Mouse (Mus musculus) heart, embryonic 12.5 days (tissue): ENCODE results near the gene Cuedc2. TPM values are rescaled to one million over a fixed set of nuclear protein-coding genes. Genes with fewer than 3 reads are reported as not detected.
A peak's percentile ranks its signal among the peaks of the same experiment; 100 is the strongest.

Experiments used
- ATAC-seq: fragments of 200-750 bp; cut with Nextera tagmentation; 2 replicates; pipeline ENCODE4 v1.8.0; 2017; ENCODE audit warnings: moderate TSS enrichment, moderate library complexity; ENCODE audit not compliant: insufficient number of reproducible peaks, low FRiP score
- H3K27ac ChIP-seq: fragments of 300-500 bp; sonication (generic); 2 replicates; pipeline ENCODE4 v1.5.1; 2016; ENCODE audit warnings: mild to moderate bottlenecking, moderate library complexity; ENCODE audit not compliant: poor library complexity, severe bottlenecking
- H3K27me3 ChIP-seq: fragments of 300-500 bp; sonication (generic); replicated peaks from 2 replicates; pipeline ENCODE4 v1.6.1; 2016; ENCODE audit warnings: mild to moderate bottlenecking, moderate library complexity
- H3K36me3 ChIP-seq: fragments of 300-500 bp; sonication (generic); 2 replicates; pipeline ENCODE4 v1.6.1; 2016; ENCODE audit warnings: mild to moderate bottlenecking, moderate library complexity
- H3K4me1 ChIP-seq: fragments of 300-500 bp; sonication (generic); replicated peaks from 2 replicates; pipeline ENCODE4 v1.6.1; 2016; ENCODE audit warnings: mild to moderate bottlenecking
- H3K4me2 ChIP-seq: fragments of 300-500 bp; sonication (generic); 2 replicates; pipeline ENCODE4 v1.6.1; 2016; ENCODE audit warnings: mild to moderate bottlenecking, moderate library complexity
- H3K4me3 ChIP-seq: fragments of 300-500 bp; sonication (generic); 2 replicates; pipeline ENCODE4 v1.5.1; 2016; ENCODE audit warnings: mild to moderate bottlenecking
- H3K9ac ChIP-seq: fragments of 300-500 bp; sonication (generic); 2 replicates; pipeline ENCODE4 v1.6.1; 2016; ENCODE audit warnings: mild to moderate bottlenecking, moderate library complexity
- H3K9me3 ChIP-seq: fragments of 300-500 bp; sonication (generic); replicated peaks from 2 replicates; pipeline ENCODE4 v1.6.1; 2016; ENCODE audit warnings: mild to moderate bottlenecking, moderate library complexity
- WGBS: fragments of 180-500 bp; shearing (Covaris S2); methylation state at CpG from one replicate; pipeline ENCODE4 v1.1.7; 2016; 5-methylcytosine and 5-hydroxymethylcytosine counted together
- polyA plus RNA-seq: library from polyadenylated mRNA; unstranded; fragments of >200 nt; fragmentation: Nextera tagmentation; extraction: Ambion mirVana; gene quantifications from 2 replicates; pipeline ENCODE4 v1.2.1, GENCODE M21; 2016

Cuedc2 gene
- polyA plus RNA-seq, 1 experiment from 2014 or later = 116 TPM

GRCm38 (mm10) chr19:46320076-46320785 lies 18.3 kb downstream of the Cuedc2 start:
- Histone ChIP-seq H3K27me3 (peaks cover 100% of the 10 kb centered on the region), H3K4me2 (no peak overlapping the region), H3K4me3 (no peak overlapping the region), H3K9ac (no peak overlapping the region), H3K36me3 (no peaks in the 10 kb centered on the region), H3K4me1 (peaks cover 38% of the 10 kb centered on the region), H3K27ac (no peak overlapping the region), H3K9me3 (no peaks in the 10 kb centered on the region)
- WGBS = 73% methylated on average over 8 of the region's 8 CpGs
- ATAC-seq = no peak

GRCm38 (mm10) chr19:46318586-46319378 lies 19.7 kb downstream of the Cuedc2 start:
- 0 out of 2 replicates have a peak overlapping the region, but pooled peaks have one; percentile 1 for H3K9ac ChIP-seq
- WGBS = 10% methylated on average over 16 of the region's 16 CpGs
- peaks cover 51% of the 10 kb centered on the region for H3K4me1 ChIP-seq
- H3K36me3 ChIP-seq = no peaks in the 10 kb centered on the region
- no peak overlapping the region for H3K27ac ChIP-seq
- H3K9me3 ChIP-seq = no peaks in the 10 kb centered on the region
- H3K4me2 ChIP-seq = peak overlapping the region; percentile 78
- peak overlapping the region; percentile 54 for H3K4me3 ChIP-seq
- no peak for ATAC-seq
- peaks cover 100% of the 10 kb centered on the region for H3K27me3 ChIP-seq

- H3K27me3 ChIP-seq = peaks cover 100% of the 10 kb centered on the region
- WGBS = 2% methylated on average over 33 of the region's 42 CpGs
Observed at GRCm38 (mm10) chr19:46318031-46318471, 20.5 kb downstream of the Cuedc2 start.

GRCm38 (mm10) chr19:46317546-46317885 lies 21.0 kb downstream of the Cuedc2 start:
- Histone ChIP-seq H3K4me1 (peaks cover 51% of the 10 kb centered on the region), H3K36me3 (peaks cover 4% of the 10 kb centered on the region; the same call in 1 of the 2 replicates), H3K4me2 (peak overlapping the region; percentile 78), H3K9ac (peak overlapping the region; percentile 70), H3K27me3 (peaks cover 100% of the 10 kb centered on the region), H3K27ac (no peak overlapping the region), H3K9me3 (no peaks in the 10 kb centered on the region), H3K4me3 (peak overlapping the region; percentile 54)
- no peak for ATAC-seq
- 3% methylated on average over 47 of the region's 48 CpGs for WGBS

More at GRCm38 (mm10) chr19:46318031-46318471, 20.5 kb downstream of the Cuedc2 start:
- Histone ChIP-seq H3K4me3 (peak overlapping the region; percentile 54), H3K27ac (no peak overlapping the region), H3K9ac (peak overlapping the region; percentile 70), H3K36me3 (no peaks in the 10 kb centered on the region), H3K4me2 (peak overlapping the region; percentile 78), H3K4me1 (peaks cover 51% of the 10 kb centered on the region), H3K9me3 (no peaks in the 10 kb centered on the region)
- ATAC-seq = no peak

- no peak overlapping the region for H3K27ac ChIP-seq
Observed at GRCm38 (mm10) chr19:46316846-46317545, 21.5 kb downstream of the Cuedc2 start.

GRCm38 (mm10) chr19:46315752-46316610 lies 22.5 kb downstream of the Cuedc2 start:
- peaks cover 97% of the 10 kb centered on the region for H3K27me3 ChIP-seq
- WGBS = 45% methylated on average over 12 of the region's 12 CpGs
- peak overlapping the region; percentile 14 for H3K9ac ChIP-seq
- peaks cover 51% of the 10 kb centered on the region for H3K4me1 ChIP-seq
- no peaks in the 10 kb centered on the region for H3K9me3 ChIP-seq
- H3K27ac ChIP-seq = peak overlapping the region; percentile 53; the same call in 1 of the 2 replicates
- H3K4me3 ChIP-seq = peak overlapping the region; percentile 54
- ATAC-seq = no peak
- H3K36me3 ChIP-seq = peaks cover 18% of the 10 kb centered on the region
- peak overlapping the region; percentile 78 for H3K4me2 ChIP-seq

More at GRCm38 (mm10) chr19:46316846-46317545, 21.5 kb downstream of the Cuedc2 start:
- ATAC-seq = no peak
- WGBS = 34% methylated on average over 15 of the region's 15 CpGs
- peaks cover 97% of the 10 kb centered on the region for H3K27me3 ChIP-seq
- peak overlapping the region; percentile 78 for H3K4me2 ChIP-seq
- peak overlapping the region; percentile 70 for H3K9ac ChIP-seq
- H3K36me3 ChIP-seq = peaks cover 8% of the 10 kb centered on the region; the same call in 1 of the 2 replicates
- peak overlapping the region; percentile 54 for H3K4me3 ChIP-seq
- no peaks in the 10 kb centered on the region for H3K9me3 ChIP-seq
- H3K4me1 ChIP-seq = peaks cover 51% of the 10 kb centered on the region

GRCm38 (mm10) chr19:46314872-46315742 lies 23.4 kb downstream of the Cuedc2 start:
- ATAC-seq = no peak
- Histone ChIP-seq H3K4me2 (peak overlapping the region; percentile 78), H3K9me3 (no peaks in the 10 kb centered on the region), H3K4me3 (no peak overlapping the region), H3K4me1 (peaks cover 51% of the 10 kb centered on the region), H3K36me3 (peaks cover 27% of the 10 kb centered on the region), H3K27ac (peak overlapping the region; percentile 14; the same call in 1 of the 2 replicates), H3K27me3 (peaks cover 97% of the 10 kb centered on the region), H3K9ac (0 out of 2 replicates have a peak overlapping the region, but pooled peaks have one; percentile 18)
- 23% methylated on average over 14 of the region's 14 CpGs for WGBS

- H3K4me1 ChIP-seq = peaks cover 51% of the 10 kb centered on the region
- H3K27me3 ChIP-seq = peaks cover 94% of the 10 kb centered on the region
- H3K27ac ChIP-seq = no peak overlapping the region
- H3K4me3 ChIP-seq = no peak overlapping the region
- 14% methylated on average over 18 of the region's 18 CpGs for WGBS
- H3K9me3 ChIP-seq = no peaks in the 10 kb centered on the region
- no peak for ATAC-seq
- H3K36me3 ChIP-seq = peaks cover 33% of the 10 kb centered on the region
- H3K4me2 ChIP-seq = peak overlapping the region; percentile 20; the same call in 1 of the 2 replicates
- H3K9ac ChIP-seq = no peak overlapping the region
Observed at GRCm38 (mm10) chr19:46314151-46314601, 24.3 kb downstream of the Cuedc2 start.

GRCm38 (mm10) chr19:46313591-46313990 lies 24.9 kb downstream of the Cuedc2 start:
- WGBS = 69% methylated on average over 6 of the region's 6 CpGs
- no peak overlapping the region for H3K4me2 ChIP-seq
- H3K4me3 ChIP-seq = no peak overlapping the region
- H3K27ac ChIP-seq = no peak overlapping the region
- no peak overlapping the region for H3K9ac ChIP-seq
- peaks cover 90% of the 10 kb centered on the region for H3K27me3 ChIP-seq
- ATAC-seq = no peak
- H3K36me3 ChIP-seq = peaks cover 33% of the 10 kb centered on the region
- H3K9me3 ChIP-seq = no peaks in the 10 kb centered on the region
- peaks cover 51% of the 10 kb centered on the region for H3K4me1 ChIP-seq
